Mouse (Mus musculus): ENCODE measurements around the gene Gzf1. TPM values are rescaled to one million over a fixed set of nuclear protein-coding genes. Genes with fewer than 3 reads are reported as not detected.

Gzf1 gene
- polyA plus RNA-seq, 1 experiment from 2014 or later = 19.7 TPM

- H3K4me1 ChIP-seq = no peaks in the 10 kb centered on the region
- WGBS = 65% methylated on average over 3 of the region's 3 CpGs
- no peak overlapping the region for H3K4me2 ChIP-seq
Measured at GRCm38 (mm10) chr2:148712326-148712725, 31.5 kb downstream of the Gzf1 start.

GRCm38 (mm10) chr2:148717072-148717471 is 36.2 kb downstream of the Gzf1 start:
- ATAC-seq (ENCODE audit: borderline replicate concordance, extremely low read depth, low FRiP score, low TSS enrichment) = no peak
- 68% methylated on average over 2 of the region's 2 CpGs for WGBS
- no peak overlapping the region for H3K27ac ChIP-seq

More at GRCm38 (mm10) chr2:148712326-148712725, 31.5 kb downstream of the Gzf1 start:
- Histone ChIP-seq H3K4me3 (no peak overlapping the region), H3K27ac (no peak overlapping the region), H3K27me3 (no peaks in the 10 kb centered on the region), H3K36me3 (no peaks in the 10 kb centered on the region), H3K9ac (no peak overlapping the region), H3K9me3 (no peaks in the 10 kb centered on the region)
- no peak for ATAC-seq (ENCODE audit: borderline replicate concordance, extremely low read depth, low FRiP score, low TSS enrichment)

GRCm38 (mm10) chr2:148719271-148719995 is 38.6 kb downstream of the Gzf1 start:
- no peak for ATAC-seq (ENCODE audit: borderline replicate concordance, extremely low read depth, low FRiP score, low TSS enrichment)
- H3K27ac ChIP-seq = no peak overlapping the region
- no peak overlapping the region for H3K9ac ChIP-seq
- H3K4me2 ChIP-seq = no peak overlapping the region
- 52% methylated on average over 2 of the region's 2 CpGs for WGBS
- no peaks in the 10 kb centered on the region for H3K4me1 ChIP-seq
- no peak overlapping the region for H3K4me3 ChIP-seq
- no peaks in the 10 kb centered on the region for H3K27me3 ChIP-seq
- no peaks in the 10 kb centered on the region for H3K9me3 ChIP-seq
- no peaks in the 10 kb centered on the region for H3K36me3 ChIP-seq

More at GRCm38 (mm10) chr2:148717072-148717471, 36.2 kb downstream of the Gzf1 start:
- H3K27me3 ChIP-seq = no peaks in the 10 kb centered on the region
- H3K4me3 ChIP-seq = no peak overlapping the region
- no peak overlapping the region for H3K9ac ChIP-seq
- H3K4me1 ChIP-seq = no peaks in the 10 kb centered on the region
- H3K9me3 ChIP-seq = no peaks in the 10 kb centered on the region
- H3K36me3 ChIP-seq = no peaks in the 10 kb centered on the region
- no peak overlapping the region for H3K4me2 ChIP-seq

GRCm38 (mm10) chr2:148731614-148732326 is 50.9 kb downstream of the Gzf1 start:
- H3K36me3 ChIP-seq = no peaks in the 10 kb centered on the region
- peak overlapping the region; percentile 84 for H3K4me2 ChIP-seq
- no peaks in the 10 kb centered on the region for H3K27me3 ChIP-seq
- ATAC-seq (ENCODE audit: borderline replicate concordance, extremely low read depth, low FRiP score, low TSS enrichment) = peak; percentile 59
- peak overlapping the region; percentile 82 for H3K4me3 ChIP-seq
- peak overlapping the region; percentile 73 for H3K9ac ChIP-seq
- H3K27ac ChIP-seq = no peak overlapping the region
- H3K4me1 ChIP-seq = 0 out of 2 replicates have a peak, but pooled peaks cover 3% of the 10 kb centered on the region
- no peaks in the 10 kb centered on the region for H3K9me3 ChIP-seq
- WGBS = 2% methylated on average over 35 of the region's 35 CpGs

GRCm38 (mm10) chr2:148732327-148733000 is 51.6 kb downstream of the Gzf1 start, which contains the start of gene Napb:
Gene Napb (minus strand): TSS chr2:148732467.
- 3% methylated on average over 18 of the region's 18 CpGs for WGBS
- H3K27ac ChIP-seq = no peak within 1 kb of the TSS

More at GRCm38 (mm10) chr2:148732327-148733000, 51.6 kb downstream of the Gzf1 start, which contains the start of gene Napb:
- ATAC-seq (ENCODE audit: borderline replicate concordance, extremely low read depth, low FRiP score, low TSS enrichment) = peak; percentile 100
- no peaks in the 10 kb centered on the region for H3K27me3 ChIP-seq
- peak within 1 kb of the TSS; percentile 82 for H3K4me3 ChIP-seq
- no peaks in the 10 kb centered on the region for H3K36me3 ChIP-seq
- H3K9me3 ChIP-seq = no peaks in the 10 kb centered on the region
- H3K9ac ChIP-seq = peak within 1 kb of the TSS; percentile 73
- H3K4me1 ChIP-seq = 0 out of 2 replicates have a peak, but pooled peaks cover 3% of the 10 kb centered on the region
- H3K4me2 ChIP-seq = peak within 1 kb of the TSS; percentile 84

Other genes with a start within 250 kb of the Gzf1 start
- gene Cd93, start 237.5 kb upstream of the Gzf1 start, polyA plus RNA-seq (2015; fragmentation: Nextera tagmentation; extraction: Ambion mirVana) = 33.4 and 35.4 TPM in 2 replicates
- 92.3 and 93.1 TPM in 2 replicates for gene Nxt1, start 8.4 kb upstream of the Gzf1 start, polyA plus RNA-seq (2015; fragmentation: Nextera tagmentation; extraction: Ambion mirVana)
- gene Napb, start 51.4 kb downstream of the Gzf1 start, polyA plus RNA-seq (2015; fragmentation: Nextera tagmentation; extraction: Ambion mirVana) = 1.9 and 2.5 TPM in 2 replicates
- gene Cstl1, start 69.3 kb downstream of the Gzf1 start, polyA plus RNA-seq (2015; fragmentation: Nextera tagmentation; extraction: Ambion mirVana) = not detected in 2 replicates
- gene Cst11, start 90.5 kb downstream of the Gzf1 start, polyA plus RNA-seq (2015; fragmentation: Nextera tagmentation; extraction: Ambion mirVana) = not detected in 2 replicates
- gene 8030411F24Rik, start 101.0 kb downstream of the Gzf1 start, polyA plus RNA-seq (2015; fragmentation: Nextera tagmentation; extraction: Ambion mirVana) = not detected in 2 replicates
- gene Cst12, start 108.3 kb downstream of the Gzf1 start, polyA plus RNA-seq (2015; fragmentation: Nextera tagmentation; extraction: Ambion mirVana) = not detected in 2 replicates
- not detected in 2 replicates for gene Cst8, start 117.8 kb downstream of the Gzf1 start, polyA plus RNA-seq (2015; fragmentation: Nextera tagmentation; extraction: Ambion mirVana)
- not detected in 2 replicates for gene Cst13, start 139.1 kb downstream of the Gzf1 start, polyA plus RNA-seq (2015; fragmentation: Nextera tagmentation; extraction: Ambion mirVana)
- 0.37 and 0.42 TPM in 2 replicates for gene Cst9, start 154.1 kb downstream of the Gzf1 start, polyA plus RNA-seq (2015; fragmentation: Nextera tagmentation; extraction: Ambion mirVana)
- not detected in 2 replicates for gene 9230104L09Rik, start 184.0 kb downstream of the Gzf1 start, polyA plus RNA-seq (2015; fragmentation: Nextera tagmentation; extraction: Ambion mirVana)
- 514 and 555 TPM in 2 replicates for gene Cst3, start 194.7 kb downstream of the Gzf1 start, polyA plus RNA-seq (2015; fragmentation: Nextera tagmentation; extraction: Ambion mirVana)

Measured in lung, embryonic 15.5 days (tissue).